Comparison of ENCODE assay signal across 8 mouse cellular contexts in the genomic region with DNA sequence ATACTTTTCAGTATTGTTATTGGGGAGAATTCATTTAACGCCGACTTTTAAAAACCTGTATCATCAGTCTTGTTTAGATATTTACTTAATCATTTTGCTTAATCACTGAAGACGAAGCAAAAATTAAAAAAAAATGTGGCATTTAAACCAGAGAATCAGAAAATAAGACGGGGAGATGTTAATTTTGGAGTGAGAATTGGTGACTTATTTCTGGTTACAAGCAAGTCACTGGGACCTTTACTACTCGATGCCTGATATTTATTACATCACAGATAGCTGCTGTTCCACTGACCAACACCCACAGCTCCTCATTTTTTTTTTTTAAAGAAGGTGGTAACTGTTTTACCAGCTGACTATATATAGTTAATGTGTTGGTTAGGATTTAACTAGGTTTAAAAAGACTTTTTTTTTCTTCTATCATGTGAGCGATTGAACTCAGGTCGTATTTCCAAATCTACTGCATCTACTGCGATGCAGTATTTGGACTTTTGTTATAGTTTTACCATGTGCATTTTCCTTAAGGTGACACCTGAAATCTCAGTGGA. TPM values are rescaled to one million over a fixed set of nuclear protein-coding genes. Genes with fewer than 3 reads are reported as not detected.
A peak's percentile ranks its signal among the peaks of the same experiment; 100 is the strongest.
DNase-seq lines count a peak whose midpoint lies in the region; ATAC-seq and TF ChIP-seq lines count a peak whose summit lies in the region.

No protein-coding gene starts in this region.

- peak overlapping the region; percentile 100 for H3K4me3 ChIP-seq in heart, embryonic 12.5 days
- peak overlapping the region; percentile 67 to 82 for H3K4me3 ChIP-seq in ES-E14 (ENCODE audit: insufficient read depth in 1 of 2, low read depth in 1 of 2, low read length in 2 of 2, poor library complexity in 1 of 2, severe bottlenecking in 1 of 2)
- peak overlapping the region; percentile 87 for H3K4me3 ChIP-seq in forebrain, embryonic 14.5 days (ENCODE audit: low read depth, low read length)
- H3K4me3 ChIP-seq in liver, postnatal 0 days (ENCODE audit: low read depth, low read length): peak overlapping the region; percentile 97

- H3K36me3 ChIP-seq in heart, embryonic 12.5 days: peaks cover 10% of the 10 kb centered on the region
- H3K36me3 ChIP-seq in ES-E14 (ENCODE audit: control insufficient read depth, insufficient read depth, low read length, poor library complexity, severe bottlenecking): peaks cover 4% of the 10 kb centered on the region; the same call in 1 of the 2 replicates
- peaks cover 5% of the 10 kb centered on the region; the same call in 1 of the 2 replicates for H3K36me3 ChIP-seq in forebrain, embryonic 14.5 days (ENCODE audit: control insufficient read depth, insufficient read depth, low read length)
- peaks cover 7% of the 10 kb centered on the region for H3K36me3 ChIP-seq in liver, postnatal 0 days (replicated peaks; ENCODE audit: insufficient read depth, low read length)

- whole genome bisulfite sequencing in heart, embryonic 12.5 days: 24% methylated on average over 8 of the region's 8 CpGs
- WGBS in forebrain, embryonic 14.5 days: 20% methylated on average over 8 of the region's 8 CpGs
- WGBS in liver, postnatal 0 days (ENCODE audit: insufficient replicate concordance): 15% methylated on average over 8 of the region's 8 CpGs

- no peaks in the 10 kb centered on the region for H3K27me3 ChIP-seq in heart, embryonic 12.5 days (replicated peaks)
- no peaks in the 10 kb centered on the region for H3K27me3 ChIP-seq in forebrain, embryonic 14.5 days (replicated peaks; ENCODE audit: control insufficient read depth, insufficient read depth, low read length)
- H3K27me3 ChIP-seq in liver, postnatal 0 days (ENCODE audit: insufficient read depth, low read length): no peaks in the 10 kb centered on the region

- peak overlapping the region; percentile 47; the same call in 1 of the 2 replicates for H3K4me2 ChIP-seq in heart, embryonic 12.5 days
- peak overlapping the region; percentile 55 for H3K4me2 ChIP-seq in forebrain, embryonic 14.5 days (ENCODE audit: low read length)
- peak overlapping the region; percentile 67 for H3K4me2 ChIP-seq in liver, postnatal 0 days (ENCODE audit: low read depth, low read length)

- ATAC-seq in heart, embryonic 12.5 days (ENCODE audit: insufficient number of reproducible peaks, low FRiP score): no peak
- no peak for ATAC-seq in forebrain, embryonic 14.5 days
- peak; percentile 26; the same call in 1 of the 2 replicates for ATAC-seq in liver, postnatal 0 days

- in situ Hi-C loops in ES-E14 (cut with MboI; ENCODE audit: low sequenced_read_pairs in 2 of 2, unreplicated experiment in 2 of 2): no loop called here

- no peak for TF ChIP-seq CTCF in liver, postnatal 0 days (IDR thresholded peaks at IDR 0.05; ENCODE audit: low read depth)

- no peaks in the 10 kb centered on the region for H3K9me3 ChIP-seq in heart, embryonic 12.5 days (replicated peaks)
- H3K9me3 ChIP-seq in ES-E14 (ENCODE audit: control insufficient read depth, insufficient read depth, low read depth, low read length): no peaks in the 10 kb centered on the region
- no peaks in the 10 kb centered on the region for H3K9me3 ChIP-seq in forebrain, embryonic 14.5 days (replicated peaks; ENCODE audit: control insufficient read depth, low read length)
- H3K9me3 ChIP-seq in liver, postnatal 0 days (ENCODE audit: low read length): no peaks in the 10 kb centered on the region

- peaks cover 11% of the 10 kb centered on the region for H3K4me1 ChIP-seq in heart, embryonic 12.5 days (replicated peaks)
- H3K4me1 ChIP-seq in ES-E14 (ENCODE audit: control insufficient read depth in 2 of 2, insufficient read depth in 2 of 2, low read length in 2 of 2, poor library complexity in 1 of 2): peaks cover 4 to 5% of the 10 kb centered on the region in 2 experiments; a peak in 3 of 4 replicates
- H3K4me1 ChIP-seq in forebrain, embryonic 14.5 days (ENCODE audit: control insufficient read depth, insufficient read depth, low read length): no peaks in the 10 kb centered on the region
- peaks cover 20% of the 10 kb centered on the region for H3K4me1 ChIP-seq in liver, postnatal 0 days (ENCODE audit: insufficient read depth)

- no peak overlapping the region for H3K27ac ChIP-seq in heart, embryonic 12.5 days (ENCODE audit: poor library complexity, severe bottlenecking)
- no peak overlapping the region for H3K27ac ChIP-seq in ES-E14 (ENCODE audit: insufficient read depth, low read depth, low read length, poor library complexity, severe bottlenecking)
- peak overlapping the region; percentile 100 for H3K27ac ChIP-seq in forebrain, embryonic 14.5 days (ENCODE audit: low read depth, low read length)
- peak overlapping the region; percentile 100 for H3K27ac ChIP-seq in liver, postnatal 0 days (ENCODE audit: low read depth)

- H3K9ac ChIP-seq in heart, embryonic 12.5 days: no peak overlapping the region
- peak overlapping the region; percentile 29; the same call in 1 of the 2 replicates for H3K9ac ChIP-seq in ES-E14 (ENCODE audit: insufficient read depth, low read depth, low read length, poor library complexity, severe bottlenecking)
- H3K9ac ChIP-seq in forebrain, embryonic 14.5 days (ENCODE audit: low read length): peak overlapping the region; percentile 99
- H3K9ac ChIP-seq in liver, postnatal 0 days (replicated peaks): peak overlapping the region; percentile 100

- DNase-seq in heart, postnatal 36 days: no peak
- DNase-seq in ES-E14 (ENCODE audit: low read depth, low spot score): no peak
- peak; percentile 23 for DNase-seq in forebrain, embryonic 14.5 days (ENCODE audit: low spot score)
- DNase-seq in liver, postnatal 0 days: no peak
- no peak for DNase-seq in left cerebral cortex, adult 11 months (ENCODE audit: low spot score)
- DNase-seq in ovary, adult 18-20 months (ENCODE audit: low spot score): no peak
- DNase-seq in adrenal gland, adult 8-10 months: no peak

- TF ChIP-seq EP300 in liver, postnatal 0 days (IDR thresholded peaks at IDR 0.05; ENCODE audit: low read depth): 0 out of 2 replicates have a peak, but pooled peaks have one; percentile 25

- intact Hi-C loops in heart, postnatal 36 days (cut with DNase I): loop anchor here (1.0 to 5.0 kb wide), 3 partner anchors 52 to 163 kb away; a partner anchor contains a TSS

TF ChIP-seq in ES-E14, 5 proteins besides CTCF, POLR2A, EP300 and RAD21:
- TF ChIP-seq CHD2 (IDR thresholded peaks at IDR 0.05; ENCODE audit: low read depth, low read length) (no peak), ZNF384 (IDR thresholded peaks at IDR 0.05; ENCODE audit: low read depth, low read length) (no peak), MAFK (IDR thresholded peaks at IDR 0.05; ENCODE audit: insufficient read depth, low read depth, low read length) (no peak), HCFC1 (IDR thresholded peaks at IDR 0.05; ENCODE audit: borderline replicate concordance, insufficient read depth, low read length) (no peak), ZC3H11A (IDR thresholded peaks at IDR 0.05; ENCODE audit: borderline replicate concordance, low read depth, low read length) (no peak)

RNA-seq across cellular contexts. Expression of a gene that starts 1.1 kb away (rescaled TPM):
- polyA plus RNA-seq in heart, embryonic 12.5 days (2016; fragmentation: Nextera tagmentation; extraction: Ambion mirVana): 17.9 and 20.3 TPM in 2 replicates
- 100 to 1,000 TPM; 122 to 126 TPM for total RNA-seq in heart, postnatal 36 days (2021)
- 156 and 184 TPM in 2 replicates for total RNA-seq in ES-E14 (2012; rRNA removed)
- 25.7 and 30.3 TPM in 2 replicates for polyA plus RNA-seq in forebrain, embryonic 14.5 days (2014; fragmentation: Nextera tagmentation; extraction: Ambion mirVana)
- 13.5 TPM in 2 replicates for polyA plus RNA-seq in liver, postnatal 0 days (2015; fragmentation: Nextera tagmentation; extraction: Ambion mirVana)
- 100 to 1,000 TPM; 128 to 153 (median 139) TPM for total RNA-seq in adrenal gland, adult 8-10 months (2022)

RNA-seq across cellular contexts. Expression of a gene that starts 51.9 kb away (rescaled TPM):
- 108 and 109 TPM in 2 replicates for polyA plus RNA-seq in heart, embryonic 12.5 days (2016; fragmentation: Nextera tagmentation; extraction: Ambion mirVana)
- 10 to 100 TPM; 11.9 to 13.5 TPM for total RNA-seq in heart, postnatal 36 days (2021)
- total RNA-seq in ES-E14 (2012; rRNA removed): 22.4 and 41.8 TPM in 2 replicates
- 95.1 and 97.4 TPM in 2 replicates for polyA plus RNA-seq in forebrain, embryonic 14.5 days (2014; fragmentation: Nextera tagmentation; extraction: Ambion mirVana)
- polyA plus RNA-seq in liver, postnatal 0 days (2015; fragmentation: Nextera tagmentation; extraction: Ambion mirVana): 115 and 118 TPM in 2 replicates
- 100 to 1,000 TPM in 2 of 4 experiments, 10 to 100 TPM in 2; 95.8 to 126 (median 105) TPM for total RNA-seq in adrenal gland, adult 8-10 months (2022)

RNA-seq across cellular contexts. Expression of a gene that starts 52.0 kb away (rescaled TPM):
- 36.5 and 36.9 TPM in 2 replicates for polyA plus RNA-seq in heart, embryonic 12.5 days (2016; fragmentation: Nextera tagmentation; extraction: Ambion mirVana)
- 10 to 100 TPM; 40.5 to 42.5 TPM for total RNA-seq in heart, postnatal 36 days (2021)
- 63.5 and 88.9 TPM in 2 replicates for total RNA-seq in ES-E14 (2012; rRNA removed)
- 54.9 and 56.0 TPM in 2 replicates for polyA plus RNA-seq in forebrain, embryonic 14.5 days (2014; fragmentation: Nextera tagmentation; extraction: Ambion mirVana)
- polyA plus RNA-seq in liver, postnatal 0 days (2015; fragmentation: Nextera tagmentation; extraction: Ambion mirVana): 20.1 and 20.6 TPM in 2 replicates
- 10 to 100 TPM; 51.6 to 73.1 (median 60.5) TPM for total RNA-seq in adrenal gland, adult 8-10 months (2022)

RNA-seq across cellular contexts. Expression of a gene that starts 59.4 kb away (rescaled TPM):
- 0.19 TPM in 1 of 2 replicates, not detected in the other for polyA plus RNA-seq in heart, embryonic 12.5 days (2016; fragmentation: Nextera tagmentation; extraction: Ambion mirVana)
- not detected for total RNA-seq in heart, postnatal 36 days (2021)
- total RNA-seq in ES-E14 (2012; rRNA removed): not detected in 2 replicates
- polyA plus RNA-seq in forebrain, embryonic 14.5 days (2014; fragmentation: Nextera tagmentation; extraction: Ambion mirVana): 0.10 and 0.13 TPM in 2 replicates
- not detected in 2 replicates for polyA plus RNA-seq in liver, postnatal 0 days (2015; fragmentation: Nextera tagmentation; extraction: Ambion mirVana)
- under 1 TPM in 3 of 4 experiments, not detected in 1; 0.13 to 0.31 (median 0.25) TPM for total RNA-seq in adrenal gland, adult 8-10 months (2022)

Comparison
In these comparisons a context has a peak if more than half of its experiments do, and no peak if none do; other contexts are left out.
1. H3K27ac ChIP-seq: peak in forebrain, embryonic 14.5 days (single experiment) and liver, postnatal 0 days (single experiment); none in heart, embryonic 12.5 days (single experiment) and ES-E14 (single experiment).
2. Peak in every context shown above with its lines, with median percentiles within 50 percentile points of each other: H3K4me2 ChIP-seq and H3K4me3 ChIP-seq.